Mouse (Mus musculus): Measurements from ENCODE around the gene Micu2.

The Micu2 gene

DNA sequence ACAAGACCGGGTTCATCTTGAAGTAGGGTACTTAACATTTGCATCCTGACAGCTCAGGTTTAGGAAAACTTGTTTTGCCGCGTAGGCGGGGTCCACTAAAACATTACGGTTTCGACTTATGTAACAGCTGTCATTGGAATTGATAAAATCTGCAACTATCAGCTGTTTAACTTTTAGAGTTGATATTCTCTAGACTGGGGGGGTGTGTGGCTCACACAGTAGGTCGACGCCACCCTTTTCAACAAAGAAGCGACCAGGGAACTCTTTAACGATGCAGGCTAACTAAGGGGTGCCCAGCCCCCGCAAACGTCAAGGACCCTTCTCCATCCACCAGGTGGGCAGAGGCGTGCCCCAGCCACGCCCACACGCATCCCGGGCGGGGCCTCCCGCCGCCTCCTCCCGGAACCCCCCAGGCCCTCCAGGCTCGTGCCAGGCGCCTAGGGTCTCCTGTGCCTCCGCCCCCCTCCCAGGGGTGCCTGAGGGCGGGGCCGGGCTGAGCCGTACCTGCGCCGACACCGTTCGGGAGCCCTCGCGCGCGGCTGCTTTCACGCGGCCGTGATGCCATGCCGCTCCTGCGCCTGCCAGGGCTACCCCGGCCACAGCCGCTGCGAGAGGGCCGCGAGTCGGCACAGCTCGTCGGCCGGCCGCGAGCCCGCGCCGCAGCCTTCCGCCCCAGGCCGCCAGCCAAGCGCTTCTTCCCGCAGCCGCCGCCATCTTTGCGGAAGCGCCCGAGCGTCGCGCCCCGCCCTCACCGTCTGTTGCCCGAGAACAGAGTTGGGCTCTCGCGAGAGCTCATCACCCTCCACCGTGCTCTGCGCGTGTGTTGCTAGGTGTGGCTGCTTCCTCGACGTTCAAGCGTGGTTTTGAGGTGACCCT is at the start of gene Micu2:
TSS of gene Micu2 (minus strand) at position 737 of the 876 bp plus-strand sequence.
- DNase-seq = peak; percentile 82 to 86

DNA sequence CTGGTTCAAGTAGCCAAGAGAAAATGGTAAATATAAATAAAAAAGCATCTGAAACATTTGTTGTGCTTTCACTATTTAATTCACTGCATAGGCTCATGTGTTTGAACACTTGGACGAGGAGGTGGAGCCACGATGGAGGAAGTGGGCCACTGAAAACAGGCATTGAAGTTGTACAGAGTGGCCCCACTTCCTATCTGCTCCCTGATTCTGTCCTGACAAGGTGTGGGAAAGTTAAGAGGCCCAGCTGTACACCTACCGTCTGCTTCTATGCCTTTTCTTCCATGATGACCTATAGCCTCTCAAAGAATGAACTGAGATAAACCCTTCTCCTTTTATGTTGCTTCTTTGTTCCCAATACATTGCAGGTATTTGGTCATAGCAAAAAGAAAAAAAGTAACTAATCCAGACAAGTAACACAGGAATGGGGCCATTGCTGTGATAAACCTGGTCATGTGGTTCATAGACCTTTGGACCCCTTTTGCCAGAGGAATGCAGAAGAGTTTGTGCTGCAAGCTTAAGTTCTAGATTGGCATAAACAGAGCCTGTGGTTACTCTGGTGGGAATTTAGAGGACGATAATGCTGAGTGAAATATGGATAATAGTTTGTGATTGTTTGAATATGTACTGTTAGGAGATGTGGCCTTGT is 47.7 kb upstream of the Micu2 start:
- DNase-seq = no peak

DNA sequence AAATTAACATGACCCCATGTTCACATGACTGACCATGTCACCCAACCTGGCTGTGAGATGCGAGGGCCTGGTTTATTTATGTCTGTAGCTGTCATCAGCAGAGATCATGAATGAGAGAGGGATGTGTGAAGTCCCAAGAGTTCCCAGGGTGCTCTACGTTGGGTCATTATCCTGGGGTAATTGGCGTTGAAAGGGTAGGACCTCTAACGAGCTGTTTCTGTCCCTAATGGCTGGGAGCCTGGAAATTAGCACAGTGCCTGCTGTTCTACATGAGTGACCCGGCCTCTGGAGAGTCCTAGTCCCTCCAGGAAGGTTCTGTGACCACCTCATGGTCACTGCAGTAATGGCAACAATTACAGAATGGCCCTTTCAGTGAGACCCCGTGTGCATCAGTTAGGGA is 37.1 kb upstream of the Micu2 start:
- no peak for DNase-seq

DNA sequence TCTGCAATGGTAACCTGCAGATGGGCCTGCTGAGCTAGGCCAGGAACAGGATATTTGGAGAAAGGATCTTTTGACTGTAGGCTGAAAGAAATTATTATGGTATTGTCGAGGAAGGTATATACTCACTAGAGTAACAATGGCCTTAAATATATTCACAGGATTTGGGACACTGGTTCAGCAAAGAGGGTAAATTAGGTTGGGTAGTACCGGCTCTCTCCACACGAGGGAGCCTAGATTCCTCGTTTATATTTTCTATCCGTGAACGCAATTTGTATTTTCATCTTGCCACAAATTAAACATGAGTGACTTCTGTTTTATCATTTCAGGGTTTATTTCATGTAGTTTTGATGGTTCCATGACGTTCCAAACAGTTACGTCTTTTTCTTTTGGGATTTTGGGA is 35.5 kb upstream of the Micu2 start:
- DNase-seq = peak; percentile 11 to 29

DNA sequence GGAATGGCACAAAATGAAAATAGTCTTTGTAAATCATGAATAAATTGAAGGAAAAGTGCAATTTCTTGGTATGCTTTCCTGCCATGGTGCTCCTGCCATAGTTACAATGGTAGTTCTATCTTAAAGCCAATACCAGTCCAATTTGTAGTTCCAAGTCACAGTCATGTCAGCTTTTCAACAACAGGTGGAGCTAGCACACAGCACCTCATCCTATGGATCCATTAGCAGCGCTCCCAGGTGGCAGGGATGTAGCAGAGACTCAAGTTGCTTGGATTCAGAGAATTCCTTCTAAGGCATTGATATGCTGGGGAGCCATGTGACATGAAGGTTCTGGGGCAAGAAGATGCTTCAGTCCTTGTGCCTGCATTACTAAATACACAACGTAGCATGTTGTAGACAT is 19.8 kb upstream of the Micu2 start:
- DNase-seq = peak in 1 of 2 experiments; percentile 8

DNA sequence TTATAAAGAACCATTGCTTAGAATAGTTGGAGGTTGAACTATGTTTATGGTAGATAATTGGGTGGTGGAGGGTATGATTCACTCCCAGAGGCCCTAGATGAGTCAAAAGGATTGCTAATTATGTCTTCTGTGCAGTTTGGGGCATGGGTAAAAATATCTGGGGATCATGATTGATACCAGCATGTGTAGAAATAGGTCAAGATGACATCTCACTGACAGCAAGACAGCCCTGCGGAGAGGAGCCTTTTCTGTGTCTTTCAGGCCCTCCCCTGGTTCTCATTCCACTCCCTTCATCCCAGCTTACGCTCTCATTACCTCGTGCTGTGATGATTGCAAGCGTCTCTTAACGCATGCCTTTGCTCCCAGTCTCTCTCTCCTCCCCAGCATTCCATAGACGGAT is 4.8 kb upstream of the Micu2 start:
- no peak for DNase-seq

DNA sequence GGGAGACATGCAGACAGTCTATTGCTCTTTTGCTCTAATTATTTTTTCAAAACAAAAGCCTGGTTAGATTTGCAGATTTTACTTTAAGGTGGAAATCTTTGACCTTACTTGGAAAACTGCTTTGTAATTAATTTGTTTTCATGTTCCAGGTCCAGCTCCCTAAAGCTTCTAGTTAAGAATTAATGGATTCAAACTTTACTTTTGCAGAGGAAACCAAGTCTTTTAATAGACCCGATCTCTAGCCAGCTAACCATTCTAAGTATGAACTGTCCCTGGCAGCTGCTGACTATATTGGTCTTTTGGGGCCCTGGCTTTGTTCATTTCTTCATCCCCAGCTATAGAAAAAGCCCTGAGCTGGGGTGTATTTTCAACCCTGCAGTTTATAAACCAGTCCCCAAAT is 3.1 kb upstream of the Micu2 start:
- no peak for DNase-seq

DNA sequence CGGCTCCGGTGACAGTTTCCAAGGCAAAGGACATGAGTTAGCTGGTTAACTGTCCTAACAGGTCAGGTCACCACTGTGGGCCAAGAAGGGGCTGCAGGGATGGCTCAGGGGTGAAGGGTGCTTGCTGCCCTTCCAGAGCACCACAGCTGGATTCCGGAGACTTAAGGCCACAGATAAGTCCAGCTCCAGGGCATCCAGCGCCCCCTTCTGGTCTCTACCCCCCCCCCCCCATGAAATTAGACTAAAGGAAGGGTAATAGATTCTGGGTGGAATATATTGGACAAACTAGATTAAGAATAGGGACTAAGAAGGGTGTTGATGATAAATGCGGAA is 306 bp upstream of the Micu2 start:
- no peak for DNase-seq

DNA sequence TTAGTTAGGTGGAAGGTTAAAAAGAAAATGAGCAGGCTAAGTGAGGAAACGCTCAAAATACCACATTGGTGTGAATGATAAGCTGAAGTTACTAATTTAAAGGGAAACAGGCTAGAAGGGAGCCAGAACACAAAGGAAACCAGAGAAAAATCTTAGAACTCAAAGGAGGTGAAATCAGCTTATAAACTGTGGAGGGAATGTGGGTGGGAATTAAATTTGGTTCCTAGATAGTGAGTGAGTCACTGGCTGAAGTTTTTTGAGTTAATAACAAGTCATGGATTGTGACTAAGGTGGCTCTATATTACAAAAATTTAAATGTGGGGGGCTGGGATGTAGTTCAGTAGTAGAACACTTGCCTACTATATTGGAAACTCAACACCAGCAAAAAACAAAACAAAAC is 1.6 kb downstream of the Micu2 start:
- no peak for DNase-seq

DNA sequence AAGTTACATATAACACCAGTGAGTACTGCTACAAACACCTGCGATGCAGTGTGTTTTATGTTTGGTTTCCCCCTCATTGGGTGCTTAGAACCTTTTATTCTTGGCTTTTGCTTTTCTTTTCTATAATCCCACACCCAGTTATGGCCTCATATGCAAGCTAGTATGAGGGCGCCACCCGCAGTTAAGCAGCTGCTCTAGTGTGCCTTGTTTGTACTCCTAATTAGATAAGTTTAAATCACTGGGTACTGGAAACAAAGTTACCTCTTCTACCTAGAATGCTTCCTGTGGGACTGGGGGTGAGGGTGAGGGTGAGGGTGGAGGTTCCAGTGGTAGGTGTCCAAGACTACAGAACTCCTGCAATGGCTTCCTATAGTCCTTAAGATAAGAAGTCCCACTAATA is 2.9 kb downstream of the Micu2 start:
- DNase-seq = no peak

DNA sequence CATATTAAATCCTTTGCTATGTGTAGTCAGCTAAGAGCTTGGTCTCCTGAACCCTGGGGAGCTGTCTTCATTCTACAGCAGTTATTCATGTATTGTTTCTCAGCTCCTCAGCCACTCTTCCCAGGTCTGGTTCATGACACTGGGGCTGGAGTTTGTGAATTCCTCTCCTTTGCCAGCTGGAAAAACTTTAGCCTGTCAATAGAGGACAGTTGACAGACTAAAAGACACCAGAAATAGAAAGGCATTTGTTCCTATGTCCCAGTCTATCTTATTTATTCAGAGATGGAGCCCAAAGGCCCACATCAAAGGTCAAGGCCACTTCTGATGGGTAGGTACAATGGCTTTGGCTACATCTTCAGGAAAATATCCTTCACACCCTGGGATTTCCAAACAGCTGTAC is 7.3 kb downstream of the Micu2 start:
- no peak for DNase-seq

DNA sequence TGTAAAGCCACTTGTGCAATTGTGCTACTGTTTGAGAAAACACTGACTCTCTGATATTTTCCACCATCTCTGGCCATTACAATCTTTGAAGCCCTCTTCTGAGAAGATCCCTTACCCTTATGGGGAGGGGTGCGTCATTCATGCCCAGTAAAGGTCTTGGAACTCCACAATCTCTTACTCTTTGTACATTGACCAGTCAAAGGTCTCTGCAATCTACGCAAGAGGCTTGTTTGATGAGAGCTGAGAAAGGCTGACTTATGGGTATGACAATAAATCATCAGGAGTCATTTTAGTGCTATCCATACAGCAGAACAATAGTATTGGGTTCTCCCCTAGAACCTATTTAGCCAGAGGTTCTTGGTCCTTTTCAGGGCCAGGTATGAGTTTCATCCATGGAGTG is 9.9 kb downstream of the Micu2 start:
- no peak for DNase-seq

DNA sequence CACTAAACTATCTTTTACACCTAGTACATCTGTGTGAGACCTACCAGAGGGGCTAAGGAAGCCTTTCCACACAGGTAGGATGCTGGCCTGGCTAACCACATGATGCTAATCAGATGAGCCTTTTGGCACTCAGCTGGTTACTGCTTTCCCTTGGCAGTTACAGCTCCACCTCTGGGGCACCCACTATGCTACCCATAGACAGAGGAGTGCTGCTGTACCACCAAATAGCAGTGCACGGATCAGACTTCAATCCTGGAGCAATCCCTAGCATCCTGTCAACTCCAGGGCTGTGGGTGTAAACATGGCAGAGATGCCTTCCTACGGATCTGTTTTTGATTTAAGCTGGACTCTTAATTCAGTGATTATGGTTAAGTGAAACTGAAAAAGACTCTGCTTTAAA is 13.3 kb downstream of the Micu2 start:
- no peak for DNase-seq

DNA sequence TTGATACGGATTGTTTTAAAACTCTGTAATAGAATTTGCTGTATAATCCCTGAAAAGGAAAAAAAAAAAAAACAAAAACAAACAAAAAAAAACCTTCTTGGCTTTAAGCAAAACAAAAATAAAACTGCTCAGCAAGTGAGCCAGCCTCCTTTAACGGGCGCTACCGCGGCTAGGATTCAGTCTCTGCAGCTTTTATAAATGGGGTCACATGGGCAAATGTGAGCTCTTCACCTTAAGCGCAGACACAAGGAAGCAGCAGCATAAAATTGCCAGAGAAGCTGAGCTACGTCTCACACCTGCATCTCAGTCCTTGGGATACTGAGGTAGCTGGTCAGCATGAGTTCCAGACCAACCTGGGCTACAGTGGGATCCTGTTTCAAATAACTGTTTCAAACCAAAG is 16.6 kb downstream of the Micu2 start:
- DNase-seq = no peak

DNA sequence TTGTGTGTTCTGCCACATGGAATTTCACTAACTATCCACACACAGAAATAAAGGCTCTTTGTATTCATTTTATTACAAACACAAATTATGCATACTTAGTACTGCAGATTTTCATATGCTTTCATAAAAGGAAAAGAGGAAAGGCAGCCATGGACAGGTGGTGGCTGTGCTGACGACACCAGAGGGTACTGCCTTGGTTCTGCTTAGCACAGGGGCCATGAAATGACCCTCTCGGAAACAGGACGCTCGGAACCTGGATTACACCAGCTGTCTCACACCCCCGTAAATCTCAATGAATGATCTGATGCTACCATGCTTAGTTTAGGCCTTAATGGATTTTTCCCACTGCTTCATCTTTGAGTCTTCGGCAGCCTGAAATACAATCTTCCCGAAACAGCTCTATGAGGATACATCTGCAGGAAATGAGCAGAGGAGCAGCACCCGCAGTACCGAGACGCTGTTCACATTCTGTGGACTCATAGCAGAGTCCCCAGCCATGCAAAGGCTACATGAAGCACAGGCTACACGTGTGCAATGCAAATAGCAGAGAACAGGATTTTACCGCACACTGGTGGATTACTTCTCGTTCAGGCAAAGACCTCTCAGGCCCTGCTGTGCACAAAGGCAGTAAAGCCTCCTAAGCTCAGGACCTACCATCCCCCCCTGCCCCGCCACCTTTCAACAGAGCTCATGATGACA is 17.2 kb downstream of the Micu2 start:
- no peak for DNase-seq

DNA sequence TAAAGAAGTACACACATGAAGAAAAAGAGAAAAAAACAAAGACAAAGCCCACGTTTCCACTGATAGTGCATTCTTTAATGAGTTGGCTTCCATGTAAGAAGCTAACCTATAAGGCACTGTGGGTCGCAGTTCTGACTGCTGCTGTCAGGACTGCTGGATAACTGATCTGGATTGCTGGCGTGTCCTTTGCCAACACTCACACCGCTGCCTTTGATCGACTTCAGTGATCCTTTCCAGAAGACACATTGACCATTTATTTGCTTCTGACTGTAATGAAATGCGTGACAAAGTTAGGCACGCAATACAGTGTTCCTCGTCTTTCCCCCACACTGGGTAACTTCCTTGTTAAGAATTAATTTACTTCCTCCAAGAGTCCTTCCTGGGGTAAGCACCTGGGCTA is 18.3 kb downstream of the Micu2 start:
- DNase-seq = no peak

DNA sequence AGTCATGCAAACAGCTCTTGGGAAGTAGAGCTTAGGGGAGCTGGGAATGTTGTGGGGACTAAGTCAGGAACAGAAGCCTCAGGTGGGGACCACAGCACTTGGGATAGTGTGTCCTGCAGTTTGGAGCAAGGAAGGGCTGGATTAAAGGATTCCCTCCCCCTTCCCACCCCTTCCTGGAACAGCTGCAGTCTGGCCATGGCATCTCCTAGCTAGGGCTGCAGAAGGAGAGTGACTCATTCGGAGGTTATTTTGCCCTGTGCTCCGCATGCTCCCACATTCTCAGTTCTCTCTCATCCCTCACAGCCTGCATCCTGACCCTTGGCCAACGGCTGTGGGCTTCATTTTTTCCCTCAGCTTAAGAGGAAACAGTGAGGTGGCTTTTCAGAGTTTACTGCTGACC is 18.9 kb downstream of the Micu2 start:
- DNase-seq = peak in 1 of 2 experiments; percentile 7

DNA sequence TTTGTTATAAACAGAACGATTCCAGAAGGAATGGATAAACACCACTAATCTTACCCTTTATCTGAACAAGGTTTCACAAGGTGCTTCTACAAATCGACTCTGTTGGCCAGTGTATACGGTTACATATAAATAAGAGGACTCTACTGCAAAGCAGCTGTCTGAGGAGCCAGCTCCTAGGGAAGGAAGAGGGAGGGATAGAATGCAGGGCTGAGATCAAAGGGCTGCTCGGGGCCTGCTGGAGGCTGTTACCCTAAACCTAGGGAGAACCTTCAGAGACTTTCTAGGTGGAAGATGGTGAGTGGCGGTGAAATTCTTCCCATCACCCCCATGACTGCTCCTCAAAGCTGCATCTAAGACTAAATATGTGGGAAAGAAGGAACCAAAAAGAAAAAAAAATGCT is 20.9 kb downstream of the Micu2 start:
- DNase-seq = no peak

DNA sequence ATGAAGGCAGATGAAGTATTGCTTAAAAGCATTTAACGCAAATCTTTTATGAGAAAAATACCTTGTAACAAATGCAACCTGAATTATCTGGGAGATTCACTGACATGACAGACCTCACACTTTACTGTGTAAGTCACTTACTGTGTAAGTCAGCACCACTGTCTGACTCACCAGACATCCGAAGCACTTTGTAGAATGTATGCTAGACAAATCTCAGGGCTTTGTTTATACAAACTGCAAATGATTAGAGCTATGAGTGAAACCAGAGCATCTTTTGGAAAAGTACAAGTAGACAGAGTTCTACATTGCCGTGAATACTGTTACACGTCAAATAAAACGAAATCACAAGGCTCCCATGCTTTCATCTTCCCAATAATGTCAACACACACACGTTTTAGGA is 23.4 kb downstream of the Micu2 start:
- no peak for DNase-seq

DNA sequence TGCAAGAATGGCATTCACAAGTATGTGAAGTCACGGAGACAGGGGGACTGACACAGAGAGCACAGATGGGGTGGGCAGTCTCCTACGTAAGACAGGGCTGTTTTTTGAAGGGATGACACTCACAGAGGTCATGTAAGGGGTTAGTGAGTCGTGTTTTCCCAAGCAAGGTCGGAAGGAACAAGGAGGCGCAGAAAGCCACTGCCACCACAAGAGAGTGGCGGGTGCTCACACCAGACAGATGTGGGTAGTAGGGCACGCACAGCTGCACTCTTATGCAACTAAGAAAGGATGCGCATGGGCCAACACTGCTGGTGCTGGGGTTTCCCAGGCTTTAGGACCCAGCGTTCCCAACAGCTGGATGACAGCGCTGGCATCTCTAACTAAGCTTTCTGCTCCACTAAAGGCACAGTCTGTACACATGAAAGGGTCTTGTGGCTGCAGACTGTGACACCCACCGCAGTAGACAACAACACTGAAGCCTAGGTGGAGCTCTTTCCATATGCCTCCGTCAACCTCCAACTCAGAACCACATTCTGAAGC is 27.0 kb downstream of the Micu2 start:
- no peak for DNase-seq

DNA sequence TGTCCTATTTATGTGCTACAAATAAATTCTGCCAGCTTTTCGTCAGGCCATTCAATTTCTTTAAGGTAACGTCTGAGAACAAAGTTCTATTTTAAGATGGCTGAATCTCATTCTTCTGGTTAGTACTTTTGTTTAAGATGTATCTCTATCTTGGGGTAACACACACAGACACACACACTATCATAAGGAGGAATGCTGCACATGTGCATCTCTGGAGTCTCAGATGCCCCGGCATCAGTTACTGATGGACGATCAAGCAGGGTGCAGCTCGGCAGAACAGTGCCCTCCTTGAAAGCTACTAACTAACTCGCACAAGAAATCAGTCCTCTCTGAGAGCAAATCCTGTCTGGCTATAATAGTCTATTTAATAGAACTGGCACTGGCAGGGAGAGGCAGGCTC is 30.2 kb downstream of the Micu2 start:
- DNase-seq = no peak

DNA sequence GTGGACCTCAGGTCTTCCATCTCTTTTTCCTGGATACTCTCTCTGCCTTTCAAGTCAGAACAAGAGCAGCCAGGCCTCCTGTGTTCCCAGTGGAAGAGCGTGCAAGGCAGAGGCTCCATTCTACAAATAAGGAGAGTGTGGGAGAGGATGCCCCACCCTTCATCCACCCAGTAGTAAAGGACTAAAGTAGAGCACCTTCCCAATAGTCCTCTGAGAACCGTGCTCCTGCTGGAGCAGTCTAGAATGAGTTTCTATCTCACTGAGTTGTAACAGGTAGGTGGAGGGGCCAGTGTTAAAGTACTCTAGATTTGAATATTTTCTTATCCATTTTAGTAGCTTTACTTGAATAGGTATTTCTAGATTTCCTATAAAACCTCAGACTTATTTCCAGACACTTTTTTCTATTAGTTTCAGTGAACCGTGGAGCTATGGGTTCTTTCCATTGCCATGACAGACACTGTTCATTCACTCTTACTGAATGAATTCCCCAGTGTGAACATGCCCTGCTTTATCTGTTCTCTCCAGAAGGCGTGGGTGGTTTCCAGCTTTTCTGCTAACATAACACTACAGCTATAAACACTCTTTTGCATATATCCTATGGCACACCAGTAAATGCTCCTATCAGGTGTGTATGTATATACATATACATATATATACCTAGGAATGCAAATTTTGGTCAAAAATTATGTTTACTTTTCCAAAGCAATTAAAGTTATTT is 31.8 kb downstream of the Micu2 start:
- DNase-seq = no peak

DNA sequence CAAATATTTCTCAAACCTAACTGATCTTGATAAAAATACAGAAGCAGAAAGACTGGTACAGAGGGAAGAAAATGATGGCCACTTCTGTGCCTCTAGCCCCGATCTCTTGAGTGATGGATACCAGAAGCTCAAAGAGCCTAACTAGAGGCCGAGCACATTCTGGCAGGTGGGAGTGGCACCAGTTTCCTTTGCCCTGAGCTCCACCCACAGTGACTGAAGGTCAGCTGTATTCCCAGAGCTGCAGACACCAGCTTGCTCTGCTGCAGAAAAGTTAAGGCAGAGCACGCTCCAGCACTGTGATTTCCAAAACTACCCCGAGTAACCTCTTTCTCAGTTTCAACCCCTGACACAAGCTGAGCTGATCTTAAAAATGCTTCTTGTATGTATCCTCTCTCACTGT is 37.2 kb downstream of the Micu2 start:
- DNase-seq = no peak
